Mouse (Mus musculus): ENCODE data around the gene Mroh8. TPM values are rescaled to one million over a fixed set of nuclear protein-coding genes. Genes with fewer than 3 reads are reported as not detected.

Gene Mroh8
- 0.15 TPM in 1 of 2 replicates, not detected in the other for total RNA-seq (2017)

- ATAC-seq (replicated peaks in 1 of 2; ENCODE audit: insufficient read depth in 1 of 2, low FRiP score in 2 of 2, low TSS enrichment in 1 of 2, low read depth in 1 of 2, poor library complexity in 2 of 2, severe bottlenecking in 2 of 2) = peak; percentile 24 to 37; a peak in 2 of 4 replicates
Measured at GRCm38 (mm10) chr2:157279416-157279800, at the start of gene Mroh8. Mroh8 (minus strand) TSS chr2:157279549.

GRCm38 (mm10) chr2:157328570-157328969 lies 49.2 kb upstream of the Mroh8 start:
- no peak for ATAC-seq (replicated peaks in 1 of 2; ENCODE audit: insufficient read depth in 1 of 2, low FRiP score in 2 of 2, low TSS enrichment in 1 of 2, low read depth in 1 of 2, poor library complexity in 2 of 2, severe bottlenecking in 2 of 2)

GRCm38 (mm10) chr2:157328106-157328505 lies 48.8 kb upstream of the Mroh8 start:
- ATAC-seq (replicated peaks in 1 of 2; ENCODE audit: insufficient read depth in 1 of 2, low FRiP score in 2 of 2, low TSS enrichment in 1 of 2, low read depth in 1 of 2, poor library complexity in 2 of 2, severe bottlenecking in 2 of 2) = no peak

- ATAC-seq (replicated peaks in 1 of 2; ENCODE audit: insufficient read depth in 1 of 2, low FRiP score in 2 of 2, low TSS enrichment in 1 of 2, low read depth in 1 of 2, poor library complexity in 2 of 2, severe bottlenecking in 2 of 2) = no peak
Measured at GRCm38 (mm10) chr2:157325238-157325637, 45.9 kb upstream of the Mroh8 start.

- ATAC-seq (replicated peaks in 1 of 2; ENCODE audit: insufficient read depth in 1 of 2, low FRiP score in 2 of 2, low TSS enrichment in 1 of 2, low read depth in 1 of 2, poor library complexity in 2 of 2, severe bottlenecking in 2 of 2) = no peak
Measured at GRCm38 (mm10) chr2:157322029-157322766, 42.8 kb upstream of the Mroh8 start.

- ATAC-seq (replicated peaks in 1 of 2; ENCODE audit: insufficient read depth in 1 of 2, low FRiP score in 2 of 2, low TSS enrichment in 1 of 2, low read depth in 1 of 2, poor library complexity in 2 of 2, severe bottlenecking in 2 of 2) = no peak
Measured at GRCm38 (mm10) chr2:157320886-157321285, 41.5 kb upstream of the Mroh8 start.

- no peak for ATAC-seq (replicated peaks in 1 of 2; ENCODE audit: insufficient read depth in 1 of 2, low FRiP score in 2 of 2, low TSS enrichment in 1 of 2, low read depth in 1 of 2, poor library complexity in 2 of 2, severe bottlenecking in 2 of 2)
Measured at GRCm38 (mm10) chr2:157320135-157320534, 40.8 kb upstream of the Mroh8 start.

- ATAC-seq (replicated peaks in 1 of 2; ENCODE audit: insufficient read depth in 1 of 2, low FRiP score in 2 of 2, low TSS enrichment in 1 of 2, low read depth in 1 of 2, poor library complexity in 2 of 2, severe bottlenecking in 2 of 2) = no peak
Measured at GRCm38 (mm10) chr2:157317220-157317619, 37.9 kb upstream of the Mroh8 start.

- ATAC-seq (replicated peaks in 1 of 2; ENCODE audit: insufficient read depth in 1 of 2, low FRiP score in 2 of 2, low TSS enrichment in 1 of 2, low read depth in 1 of 2, poor library complexity in 2 of 2, severe bottlenecking in 2 of 2) = no peak
Measured at GRCm38 (mm10) chr2:157316358-157316933, 37.1 kb upstream of the Mroh8 start.

GRCm38 (mm10) chr2:157315486-157315885 lies 36.1 kb upstream of the Mroh8 start:
- ATAC-seq (replicated peaks in 1 of 2; ENCODE audit: insufficient read depth in 1 of 2, low FRiP score in 2 of 2, low TSS enrichment in 1 of 2, low read depth in 1 of 2, poor library complexity in 2 of 2, severe bottlenecking in 2 of 2) = no peak

- no peak for ATAC-seq (replicated peaks in 1 of 2; ENCODE audit: insufficient read depth in 1 of 2, low FRiP score in 2 of 2, low TSS enrichment in 1 of 2, low read depth in 1 of 2, poor library complexity in 2 of 2, severe bottlenecking in 2 of 2)
Measured at GRCm38 (mm10) chr2:157314310-157314709, 35.0 kb upstream of the Mroh8 start.

GRCm38 (mm10) chr2:157313718-157314117 lies 34.4 kb upstream of the Mroh8 start:
- ATAC-seq (replicated peaks in 1 of 2; ENCODE audit: insufficient read depth in 1 of 2, low FRiP score in 2 of 2, low TSS enrichment in 1 of 2, low read depth in 1 of 2, poor library complexity in 2 of 2, severe bottlenecking in 2 of 2) = no peak

GRCm38 (mm10) chr2:157310963-157311637 lies 31.8 kb upstream of the Mroh8 start:
- ATAC-seq (replicated peaks in 1 of 2; ENCODE audit: insufficient read depth in 1 of 2, low FRiP score in 2 of 2, low TSS enrichment in 1 of 2, low read depth in 1 of 2, poor library complexity in 2 of 2, severe bottlenecking in 2 of 2) = no peak

GRCm38 (mm10) chr2:157309611-157310010 lies 30.3 kb upstream of the Mroh8 start:
- no peak for ATAC-seq (replicated peaks in 1 of 2; ENCODE audit: insufficient read depth in 1 of 2, low FRiP score in 2 of 2, low TSS enrichment in 1 of 2, low read depth in 1 of 2, poor library complexity in 2 of 2, severe bottlenecking in 2 of 2)

GRCm38 (mm10) chr2:157308273-157308917 lies 29.0 kb upstream of the Mroh8 start:
- no peak for ATAC-seq (replicated peaks in 1 of 2; ENCODE audit: insufficient read depth in 1 of 2, low FRiP score in 2 of 2, low TSS enrichment in 1 of 2, low read depth in 1 of 2, poor library complexity in 2 of 2, severe bottlenecking in 2 of 2)

- ATAC-seq (replicated peaks in 1 of 2; ENCODE audit: insufficient read depth in 1 of 2, low FRiP score in 2 of 2, low TSS enrichment in 1 of 2, low read depth in 1 of 2, poor library complexity in 2 of 2, severe bottlenecking in 2 of 2) = no peak
Measured at GRCm38 (mm10) chr2:157307715-157308265, 28.4 kb upstream of the Mroh8 start.

- no peak for ATAC-seq (replicated peaks in 1 of 2; ENCODE audit: insufficient read depth in 1 of 2, low FRiP score in 2 of 2, low TSS enrichment in 1 of 2, low read depth in 1 of 2, poor library complexity in 2 of 2, severe bottlenecking in 2 of 2)
Measured at GRCm38 (mm10) chr2:157306091-157307032, 27.0 kb upstream of the Mroh8 start.
